Comparison of ENCODE assay signal across 1 mouse cellular context in the genomic region with DNA sequence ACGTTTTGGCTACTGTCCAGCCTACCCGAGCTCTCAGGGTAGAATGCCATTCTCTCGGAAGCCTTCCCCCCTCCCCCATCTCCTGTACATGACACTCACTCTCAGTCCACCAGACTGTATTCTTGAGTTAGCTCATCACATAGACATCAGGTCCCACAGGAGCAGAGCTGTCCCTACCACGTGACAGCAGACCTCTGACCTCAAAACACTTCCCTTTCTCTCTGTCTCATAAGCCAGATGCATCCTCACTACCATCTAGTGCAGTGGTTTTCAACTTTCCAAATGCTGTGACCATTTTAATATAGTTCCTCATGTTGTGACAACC.
A peak's percentile ranks its signal among the peaks of the same experiment; 100 is the strongest.
TF ChIP-seq lines count a peak whose summit lies in the region.

No protein-coding gene starts in this region.

TF ChIP-seq in CH12.LX, 34 proteins besides CTCF, POLR2A, EP300 and RAD21 (continued from another document):
- TF ChIP-seq GABPA (IDR thresholded peaks at IDR 0.05; ENCODE audit: insufficient replicate concordance, low read depth, low read length), result no peak
- peak; percentile 90 for TF ChIP-seq CHD2 (IDR thresholded peaks at IDR 0.05; ENCODE audit: low read length)
- TF ChIP-seq ZNF384 (IDR thresholded peaks at IDR 0.05; ENCODE audit: low read depth, low read length), result no peak
- no peak; the same call in 1 of the 2 replicates for TF ChIP-seq NELFE (IDR thresholded peaks at IDR 0.05; ENCODE audit: low read depth, low read length)
- no peak for TF ChIP-seq ZKSCAN1 (IDR thresholded peaks at IDR 0.05; ENCODE audit: borderline replicate concordance, low read depth, low read length)
- peak; percentile 49 for TF ChIP-seq HCFC1 (IDR thresholded peaks at IDR 0.05; ENCODE audit: low read depth, low read length)
- TF ChIP-seq POLR2AphosphoS2 (IDR thresholded peaks at IDR 0.05; ENCODE audit: low read depth, low read length), result no peak; the same call in 1 of the 2 replicates
- TF ChIP-seq ZMIZ1 (IDR thresholded peaks at IDR 0.05; ENCODE audit: low read depth, low read length), result no peak
- peak; percentile 82; the same call in 1 of the 2 replicates for TF ChIP-seq MXI1 (IDR thresholded peaks at IDR 0.05; ENCODE audit: low read depth, low read length)
- peak; percentile 11 for TF ChIP-seq SMC3 (IDR thresholded peaks at IDR 0.05; ENCODE audit: low read depth, low read length)
- no peak; the same call in 1 of the 2 replicates for TF ChIP-seq E2F4 (IDR thresholded peaks at IDR 0.05; ENCODE audit: insufficient replicate concordance, low read depth, low read length)
- no peak for TF ChIP-seq NRF1 (IDR thresholded peaks at IDR 0.05; ENCODE audit: low read depth, low read length)
- TF ChIP-seq USF1 (IDR thresholded peaks at IDR 0.05; ENCODE audit: low read depth, low read length), result peak; percentile 90
- peak; percentile 97 for TF ChIP-seq MAX (IDR thresholded peaks at IDR 0.05; ENCODE audit: low read length)
- peak; percentile 97 for TF ChIP-seq BHLHE40 (IDR thresholded peaks at IDR 0.05; ENCODE audit: low read depth, low read length)
- TF ChIP-seq UBTF (IDR thresholded peaks at IDR 0.05; ENCODE audit: low read depth, low read length), result no peak
- TF ChIP-seq KAT2A (IDR thresholded peaks at IDR 0.05; ENCODE audit: insufficient replicate concordance, low read length), result 0 out of 2 replicates have a peak, but pooled peaks have one; percentile 53
- TF ChIP-seq ETS1 (conservative IDR thresholded peaks at IDR 0.05; ENCODE audit: low read depth, low read length), result peak; percentile 94
- TF ChIP-seq MAZ (IDR thresholded peaks at IDR 0.05; ENCODE audit: low read depth, low read length), result peak; percentile 74
- peak; percentile 94 for TF ChIP-seq IRF4 (IDR thresholded peaks at IDR 0.05; ENCODE audit: low read depth, low read length)
- 0 out of 2 replicates have a peak, but pooled peaks have one; percentile 44 for TF ChIP-seq JUN (IDR thresholded peaks at IDR 0.05; ENCODE audit: insufficient read depth, low read depth, low read length)
- no peak for TF ChIP-seq ZC3H11A (IDR thresholded peaks at IDR 0.05; ENCODE audit: low read depth, low read length)
- TF ChIP-seq CHD1 (IDR thresholded peaks at IDR 0.05; ENCODE audit: low read depth, low read length), result peak; percentile 73; the same call in 1 of the 2 replicates
- peak; percentile 74 for TF ChIP-seq TCF12 (IDR thresholded peaks at IDR 0.05; ENCODE audit: low read depth, low read length)
- TF ChIP-seq RCOR1 (conservative IDR thresholded peaks at IDR 0.05; ENCODE audit: low read depth, low read length), result peak; percentile 84; the same call in 1 of the 2 replicates
- peak; percentile 79; the same call in 1 of the 2 replicates for TF ChIP-seq MEF2A (IDR thresholded peaks at IDR 0.05; ENCODE audit: borderline replicate concordance, low read depth, low read length)
- no peak for TF ChIP-seq ELF1 (IDR thresholded peaks at IDR 0.05; ENCODE audit: low read depth, low read length)
- peak; percentile 74 for TF ChIP-seq MAFK (IDR thresholded peaks at IDR 0.05; ENCODE audit: insufficient replicate concordance, low read length)
- no peak for TF ChIP-seq TBP (conservative IDR thresholded peaks at IDR 0.05; ENCODE audit: low read depth, low read length)
- peak; percentile 81 for TF ChIP-seq SIN3A (IDR thresholded peaks at IDR 0.05; ENCODE audit: low read length)
- peak; percentile 61 for TF ChIP-seq JUND (conservative IDR thresholded peaks at IDR 0.05; ENCODE audit: low read depth, low read length)
- TF ChIP-seq USF2 (conservative IDR thresholded peaks at IDR 0.05; ENCODE audit: low read depth, low read length), result peak; percentile 90
